Mouse (Mus musculus) midbrain, embryonic 13.5 days (tissue): ENCODE results near the gene Por. TPM values are rescaled to one million over a fixed set of nuclear protein-coding genes. Genes with fewer than 3 reads are reported as not detected.

Experiments
- ATAC-seq: fragments of 200-750 bp; cut with Nextera tagmentation; 2 replicates; pipeline ENCODE4 v1.8.0; 2017; ENCODE audit warnings: mild to moderate bottlenecking, moderate TSS enrichment, moderate library complexity
- H3K27ac ChIP-seq: fragments of 300-500 bp; sonication (generic); 2 replicates; pipeline ENCODE4 v1.5.1; 2015; ENCODE audit warnings: inconsistent platforms, mild to moderate bottlenecking, moderate library complexity
- H3K27me3 ChIP-seq: fragments of 300-500 bp; sonication (generic); 2 replicates; pipeline ENCODE4 v1.6.1; 2015; ENCODE audit warnings: mild to moderate bottlenecking, inconsistent platforms
- H3K36me3 ChIP-seq: fragments of 300-500 bp; sonication (generic); 2 replicates; pipeline ENCODE4 v1.6.1; 2015; ENCODE audit warnings: mild to moderate bottlenecking, inconsistent platforms
- H3K4me1 ChIP-seq: fragments of 300-500 bp; sonication (generic); replicated peaks from 2 replicates; pipeline ENCODE4 v1.6.1; 2015; ENCODE audit warnings: inconsistent platforms
- H3K4me2 ChIP-seq: fragments of 300-500 bp; sonication (generic); replicated peaks from 2 replicates; pipeline ENCODE4 v1.6.1; 2015; ENCODE audit warnings: moderate library complexity, mild to moderate bottlenecking, inconsistent platforms
- H3K4me3 ChIP-seq: fragments of 300-500 bp; sonication (generic); replicated peaks from 2 replicates; pipeline ENCODE4 v1.5.1; 2015; ENCODE audit warnings: mild to moderate bottlenecking, inconsistent platforms
- H3K9ac ChIP-seq: fragments of 300-500 bp; sonication (generic); replicated peaks from 2 replicates; pipeline ENCODE4 v1.6.1; 2015; ENCODE audit warnings: mild to moderate bottlenecking, inconsistent platforms
- H3K9me3 ChIP-seq: fragments of 300-500 bp; sonication (generic); 2 replicates; pipeline ENCODE4 v1.6.1; 2016; ENCODE audit warnings: mild to moderate bottlenecking, inconsistent platforms
- WGBS: fragments of 180-500 bp; shearing (Covaris S2); methylation state at CpG from one replicate; pipeline ENCODE4 v1.1.7; 2015; 5-methylcytosine and 5-hydroxymethylcytosine counted together
- polyA plus RNA-seq: library from polyadenylated mRNA; unstranded; fragments of >200 nt; fragmentation: Nextera tagmentation; extraction: Ambion mirVana; gene quantifications from 2 replicates; pipeline ENCODE4 v1.2.1, GENCODE M21; 2015

Gene Por
- polyA plus RNA-seq, 1 experiment from 2014 or later: 137 TPM

GRCm38 (mm10) chr5:135707039-135707438, 37.2 kb downstream of the Por start:
- no peak for ATAC-seq
- no peak overlapping the region for H3K4me3 ChIP-seq
- no peaks in the 10 kb centered on the region; the same call in 1 of the 2 replicates for H3K4me1 ChIP-seq
- no peaks in the 10 kb centered on the region for H3K27me3 ChIP-seq
- H3K9me3 ChIP-seq: no peaks in the 10 kb centered on the region
- H3K27ac ChIP-seq: no peak overlapping the region
- 95% methylated on average over 13 of the region's 13 CpGs for WGBS
- H3K4me2 ChIP-seq: no peak overlapping the region
- H3K36me3 ChIP-seq: peaks cover 40% of the 10 kb centered on the region
- H3K9ac ChIP-seq: no peak overlapping the region

DNA sequence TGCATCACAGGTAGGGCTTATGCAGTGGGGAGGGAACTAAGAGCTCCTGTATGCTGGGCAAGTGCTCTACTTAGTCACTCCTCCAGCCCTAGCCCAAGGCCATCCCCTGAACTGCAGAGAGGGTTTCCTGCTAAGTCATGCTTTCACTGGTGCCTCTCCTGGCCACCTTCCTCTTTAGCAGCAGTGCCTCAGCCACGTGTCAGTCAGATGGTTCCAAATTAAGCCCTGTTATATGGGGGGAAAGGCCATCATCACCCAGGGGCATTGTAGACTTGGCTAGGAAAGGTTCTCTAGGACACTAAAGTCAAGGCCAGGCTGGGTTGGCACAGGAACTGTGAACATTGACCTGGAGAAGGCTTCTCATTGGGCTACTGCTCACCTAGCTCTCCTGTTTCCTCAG, 38.0 kb downstream of the Por start:
- WGBS: 57% methylated on average over 1 of the region's 1 CpGs
- no peak overlapping the region for H3K4me3 ChIP-seq
- no peaks in the 10 kb centered on the region for H3K27me3 ChIP-seq
- peaks cover 4% of the 10 kb centered on the region for H3K4me1 ChIP-seq
- no peaks in the 10 kb centered on the region for H3K9me3 ChIP-seq
- no peak overlapping the region for H3K27ac ChIP-seq
- H3K9ac ChIP-seq: no peak overlapping the region
- H3K36me3 ChIP-seq: peaks cover 35% of the 10 kb centered on the region
- no peak overlapping the region for H3K4me2 ChIP-seq
- ATAC-seq: no peak

- H3K4me2 ChIP-seq: no peak overlapping the region
- no peak for ATAC-seq
- H3K9ac ChIP-seq: no peak overlapping the region
- peaks cover 33% of the 10 kb centered on the region for H3K36me3 ChIP-seq
- peaks cover 8% of the 10 kb centered on the region for H3K4me1 ChIP-seq
- H3K27ac ChIP-seq: no peak overlapping the region
- H3K9me3 ChIP-seq: no peaks in the 10 kb centered on the region
- H3K27me3 ChIP-seq: no peaks in the 10 kb centered on the region
- H3K4me3 ChIP-seq: no peak overlapping the region
- WGBS: 94% methylated on average over 5 of the region's 5 CpGs
These were observed 39.9 kb downstream of the Por start for GRCm38 (mm10) chr5:135709716-135710115.

- H3K4me3 ChIP-seq: no peak overlapping the region
- no peaks in the 10 kb centered on the region for H3K27me3 ChIP-seq
- no peaks in the 10 kb centered on the region for H3K9me3 ChIP-seq
- H3K27ac ChIP-seq: no peak overlapping the region
- H3K9ac ChIP-seq: no peak overlapping the region
- WGBS: 90% methylated on average over 7 of the region's 7 CpGs
- peaks cover 37% of the 10 kb centered on the region for H3K36me3 ChIP-seq
- H3K4me1 ChIP-seq: peaks cover 8% of the 10 kb centered on the region
- H3K4me2 ChIP-seq: no peak overlapping the region
- ATAC-seq: no peak
These were observed 40.9 kb downstream of the Por start for GRCm38 (mm10) chr5:135710599-135711214.

DNA sequence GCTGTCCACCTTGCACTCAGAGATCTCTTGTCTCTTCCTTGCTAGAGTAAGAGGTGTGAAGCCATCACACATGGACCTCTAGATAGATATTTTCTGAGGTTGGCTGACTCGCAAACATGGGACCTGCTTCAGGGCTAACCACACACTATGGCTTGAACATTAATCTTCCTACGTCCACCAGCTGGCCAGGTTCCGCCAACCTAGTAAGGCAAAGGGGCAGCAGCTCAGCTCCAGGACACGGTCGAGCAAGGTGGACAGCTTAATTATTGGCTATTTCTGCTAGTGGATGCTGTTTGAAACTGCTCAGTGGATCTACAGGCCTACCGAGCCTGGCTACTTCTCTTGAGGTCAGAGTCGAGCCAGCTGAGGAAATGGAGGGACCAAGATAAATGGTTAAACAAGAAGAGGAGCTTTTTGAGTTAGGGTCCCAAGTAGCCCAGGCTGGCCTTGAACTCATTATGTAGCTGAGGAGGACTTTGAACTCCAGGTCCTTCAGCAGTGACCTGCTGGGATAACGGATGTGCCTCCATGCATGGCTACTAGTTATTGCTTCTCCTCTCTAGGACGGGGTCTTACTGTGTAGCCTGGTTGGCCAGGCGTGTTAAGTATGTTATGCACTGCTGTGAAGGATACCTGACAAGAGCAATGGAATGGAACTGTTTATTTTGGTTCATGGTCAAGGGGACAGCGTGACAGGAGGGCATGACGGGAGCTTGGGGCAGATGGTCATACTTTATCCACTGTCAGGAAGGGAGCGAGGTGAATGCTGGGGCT, 41.9 kb downstream of the Por start:
- H3K36me3 ChIP-seq: peaks cover 43% of the 10 kb centered on the region
- H3K27me3 ChIP-seq: no peaks in the 10 kb centered on the region
- no peak for ATAC-seq
- no peak overlapping the region for H3K9ac ChIP-seq
- 92% methylated on average over 13 of the region's 13 CpGs for whole genome bisulfite sequencing
- H3K27ac ChIP-seq: no peak overlapping the region
- no peak overlapping the region for H3K4me2 ChIP-seq
- no peak overlapping the region for H3K4me3 ChIP-seq
- peaks cover 8% of the 10 kb centered on the region for H3K4me1 ChIP-seq
- H3K9me3 ChIP-seq: no peaks in the 10 kb centered on the region

DNA sequence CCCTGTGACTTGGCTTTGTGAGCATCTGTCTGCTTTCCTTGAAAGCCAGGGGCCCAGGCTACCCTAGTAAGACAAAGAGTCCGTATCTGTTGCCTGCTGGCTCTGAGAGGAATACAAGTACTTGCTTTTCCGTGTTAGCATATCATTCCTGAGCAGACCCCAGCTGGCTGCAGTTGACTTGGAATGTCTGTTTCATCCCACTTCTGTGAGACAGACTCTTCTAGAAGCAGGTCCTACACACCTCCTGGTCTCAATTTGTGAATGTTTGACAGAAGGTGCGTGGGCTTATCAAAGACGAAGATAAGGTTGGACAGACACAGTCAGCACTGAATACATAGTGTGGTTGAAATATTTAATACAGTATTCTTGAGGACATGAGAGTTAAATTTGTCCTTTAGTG, 43.0 kb downstream of the Por start:
- no peak for ATAC-seq
- Histone ChIP-seq H3K4me3 (no peak overlapping the region), H3K4me2 (no peak overlapping the region), H3K9me3 (no peaks in the 10 kb centered on the region), H3K27me3 (no peaks in the 10 kb centered on the region), H3K27ac (no peak overlapping the region), H3K9ac (no peak overlapping the region), H3K4me1 (peaks cover 8% of the 10 kb centered on the region), H3K36me3 (peaks cover 43% of the 10 kb centered on the region)
- WGBS: 71% methylated on average over 4 of the region's 4 CpGs

DNA sequence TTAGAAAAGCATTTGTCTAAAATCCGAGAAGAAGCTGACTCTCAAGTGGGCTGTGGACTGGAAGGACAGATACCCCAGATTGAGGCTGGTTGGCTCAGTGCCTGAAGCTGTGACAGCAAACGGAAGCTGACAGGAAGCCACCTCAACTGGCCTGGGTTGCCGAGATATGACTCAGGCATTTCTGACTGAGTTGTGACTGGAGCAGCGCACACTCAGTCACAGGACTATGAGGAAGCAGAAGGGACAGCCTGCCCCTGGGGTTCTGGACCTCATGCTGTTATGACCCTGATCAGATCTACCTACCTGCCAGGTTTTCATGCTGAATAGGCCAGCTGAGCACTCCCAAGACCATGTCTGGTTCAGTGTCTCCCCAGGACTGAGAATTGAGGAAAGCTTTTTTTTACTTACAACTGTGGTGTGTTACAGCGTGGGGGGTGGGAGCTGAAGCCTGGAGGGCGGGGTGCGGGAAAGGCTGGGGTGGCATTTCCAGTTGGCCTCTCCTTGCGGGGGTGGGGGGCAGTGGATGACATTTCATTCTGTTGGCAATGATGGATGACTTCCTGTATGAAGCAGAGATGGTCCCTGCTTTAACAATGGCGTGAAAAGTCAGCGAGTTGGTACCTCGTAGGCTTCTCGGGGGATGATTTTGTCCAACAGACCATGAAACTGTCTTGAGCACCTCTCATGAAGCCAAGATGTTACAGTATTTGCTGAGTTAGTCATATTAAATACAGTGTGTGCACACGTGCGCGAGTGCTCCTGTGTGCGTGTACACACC, 43.8 kb downstream of the Por start:
- Histone ChIP-seq H3K27ac (no peak overlapping the region), H3K4me3 (no peak overlapping the region), H3K4me1 (peaks cover 8% of the 10 kb centered on the region), H3K9me3 (no peaks in the 10 kb centered on the region), H3K4me2 (no peak overlapping the region), H3K27me3 (no peaks in the 10 kb centered on the region), H3K36me3 (peaks cover 44% of the 10 kb centered on the region), H3K9ac (no peak overlapping the region)
- no peak for ATAC-seq
- 86% methylated on average over 16 of the region's 16 CpGs for WGBS

DNA sequence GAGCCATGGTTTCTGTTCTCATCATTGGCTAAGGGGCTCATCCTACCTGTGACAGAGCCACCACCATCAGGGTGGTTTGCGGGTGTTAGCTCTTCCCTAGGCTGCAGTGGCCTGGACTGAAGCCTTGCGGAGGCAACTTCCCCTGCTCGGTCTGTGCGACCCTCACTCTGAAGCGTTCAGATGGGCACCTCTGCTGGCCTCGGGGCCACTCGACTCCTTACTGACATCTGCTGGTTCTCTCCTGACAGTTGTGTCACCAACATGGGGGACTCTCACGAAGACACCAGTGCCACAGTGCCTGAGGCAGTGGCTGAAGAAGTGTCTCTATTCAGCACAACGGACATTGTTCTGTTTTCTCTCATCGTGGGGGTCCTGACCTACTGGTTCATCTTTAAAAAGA, 45.8 kb downstream of the Por start:
- no peak for ATAC-seq
- H3K27ac ChIP-seq: no peak overlapping the region

DNA sequence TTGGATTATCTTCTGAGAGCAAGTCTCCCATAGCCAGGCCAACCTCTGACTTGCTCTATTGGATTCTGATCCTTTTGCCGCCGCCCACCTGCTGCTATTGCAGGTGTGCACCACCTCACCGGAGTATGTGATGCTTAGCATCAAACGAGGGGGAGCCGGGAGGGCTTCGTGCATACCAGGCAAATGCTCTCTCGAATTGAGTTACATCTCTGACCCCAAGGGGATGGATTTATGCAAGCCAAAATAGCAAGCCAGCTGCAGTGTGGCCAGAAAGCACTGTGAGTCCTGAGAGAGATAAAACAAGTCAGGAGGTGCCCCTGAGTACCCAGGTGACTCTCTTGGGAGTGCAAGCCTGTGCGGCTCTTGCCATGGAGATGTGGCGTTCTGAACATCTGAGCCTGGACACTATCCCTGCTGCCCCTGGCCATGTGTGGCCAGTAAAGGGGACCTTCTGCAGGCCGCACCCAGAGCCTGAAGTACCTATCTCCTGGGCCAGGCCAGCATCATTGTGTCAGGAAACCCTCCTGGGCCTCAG, 49.8 kb downstream of the Por start:
- 86% methylated on average over 10 of the region's 10 CpGs for WGBS
- peaks cover 41% of the 10 kb centered on the region for H3K36me3 ChIP-seq
- no peak overlapping the region for H3K4me2 ChIP-seq
- no peaks in the 10 kb centered on the region for H3K9me3 ChIP-seq
- no peak overlapping the region for H3K27ac ChIP-seq
- no peak overlapping the region for H3K9ac ChIP-seq
- H3K27me3 ChIP-seq: no peaks in the 10 kb centered on the region
- H3K4me3 ChIP-seq: no peak overlapping the region
- ATAC-seq: no peak
- H3K4me1 ChIP-seq: peaks cover 17% of the 10 kb centered on the region

More for the DNA sequence above, 45.8 kb downstream of the Por start:
- H3K4me2 ChIP-seq: no peak overlapping the region
- peaks cover 8% of the 10 kb centered on the region for H3K4me1 ChIP-seq
- H3K36me3 ChIP-seq: peaks cover 42% of the 10 kb centered on the region
- no peak overlapping the region for H3K4me3 ChIP-seq
- no peaks in the 10 kb centered on the region for H3K27me3 ChIP-seq
- WGBS: 59% methylated on average over 10 of the region's 10 CpGs
- no peaks in the 10 kb centered on the region for H3K9me3 ChIP-seq
- H3K9ac ChIP-seq: no peak overlapping the region

DNA sequence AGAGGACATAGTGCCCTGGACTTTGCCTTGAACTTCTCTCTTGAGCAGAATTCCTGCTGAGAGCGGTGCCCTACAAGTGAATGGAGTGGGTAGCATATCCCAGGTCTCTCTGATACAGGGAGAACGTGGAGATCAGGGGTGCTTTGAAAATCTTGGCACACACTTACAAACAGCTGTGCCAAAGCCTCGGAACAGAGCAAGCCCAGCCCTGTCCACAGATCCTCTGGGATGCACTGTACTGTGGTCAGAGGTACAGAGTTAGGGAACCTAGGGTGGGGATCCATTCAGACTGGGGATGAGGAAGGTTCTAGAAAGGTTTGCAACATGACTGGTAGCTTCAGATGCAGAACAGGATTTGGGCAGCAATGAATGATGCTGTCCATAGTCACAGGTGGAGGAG, 50.3 kb downstream of the Por start:
- 81% methylated on average over 3 of the region's 3 CpGs for WGBS
- H3K9me3 ChIP-seq: no peaks in the 10 kb centered on the region
- no peak for ATAC-seq
- H3K36me3 ChIP-seq: peaks cover 41% of the 10 kb centered on the region
- H3K27me3 ChIP-seq: no peaks in the 10 kb centered on the region
- H3K27ac ChIP-seq: no peak overlapping the region
- no peak overlapping the region for H3K4me3 ChIP-seq
- H3K9ac ChIP-seq: no peak overlapping the region
- no peak overlapping the region for H3K4me2 ChIP-seq
- peaks cover 21% of the 10 kb centered on the region for H3K4me1 ChIP-seq

GRCm38 (mm10) chr5:135721076-135721475, 51.2 kb downstream of the Por start:
- no peak overlapping the region for H3K9ac ChIP-seq
- H3K36me3 ChIP-seq: peaks cover 33% of the 10 kb centered on the region
- no peak overlapping the region for H3K27ac ChIP-seq
- no peaks in the 10 kb centered on the region for H3K27me3 ChIP-seq
- no peak for ATAC-seq
- H3K4me2 ChIP-seq: no peak overlapping the region
- H3K4me1 ChIP-seq: peaks cover 31% of the 10 kb centered on the region
- no peak overlapping the region for H3K4me3 ChIP-seq
- 95% methylated on average over 8 of the region's 8 CpGs for WGBS
- H3K9me3 ChIP-seq: no peaks in the 10 kb centered on the region

- 85% methylated on average over 11 of the region's 11 CpGs for WGBS
- Histone ChIP-seq H3K4me1 (peaks cover 41% of the 10 kb centered on the region), H3K27me3 (no peaks in the 10 kb centered on the region), H3K9me3 (no peaks in the 10 kb centered on the region), H3K9ac (no peak overlapping the region), H3K4me2 (no peak overlapping the region), H3K36me3 (peaks cover 23% of the 10 kb centered on the region), H3K27ac (0 out of 2 replicates have a peak overlapping the region, but pooled peaks have one; percentile 17), H3K4me3 (no peak overlapping the region)
- no peak for ATAC-seq
These were observed 52.3 kb downstream of the Por start for GRCm38 (mm10) chr5:135722121-135722520.
